Mouse (Mus musculus) CH12F3 (cell line): ENCODE measurements at regions not wholly inside any gene's neighbourhood (a gene's known extent, or its start where the extent isn't known, plus 50 kb on each side); places are given as distances from the start of the nearest gene placed in this dataset.
"Not testable (repeated sequence)": the region's sequence is repeated elsewhere in the genome, so short reads cannot be mapped to it uniquely, and the experiment has no call there.

Experiments used
- in situ Hi-C: fragments of 300-500 bp; cut with MboI; formaldehyde crosslinking; loops from 2 replicates; pipeline ENCODE4 v1.14.3; 2020; ENCODE audit warnings: low sequenced_read_pairs

- in situ Hi-C loops = loop anchor here (10.0 kb wide), 1 partner anchor 114 kb away; no protein-coding TSS in a partner anchor
These were observed 52.1 kb upstream of the Map3k1 start for GRCm38 (mm10) chr13:111860931-111861330.

DNA sequence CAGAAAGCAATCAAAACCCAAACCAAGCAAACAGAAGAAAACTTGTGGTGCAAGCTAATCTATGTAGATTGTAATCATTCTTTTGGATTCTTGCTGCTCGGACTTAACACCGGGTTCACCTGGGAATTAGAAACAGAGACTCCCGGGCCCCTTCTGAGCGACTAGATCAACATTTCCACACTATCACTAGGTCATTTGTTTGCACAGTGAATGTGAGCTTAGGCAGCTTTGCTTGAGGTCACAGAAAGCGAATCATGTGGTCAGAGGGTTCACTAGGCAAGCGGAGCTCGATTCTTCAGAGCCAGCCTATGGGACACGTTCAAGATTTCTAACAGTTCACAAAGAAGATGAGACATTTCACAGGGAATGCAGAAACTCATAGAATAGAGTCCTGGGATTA is 53.5 kb upstream of the Map3k1 start:
- in situ Hi-C loops = loop anchor here (10.0 kb wide), 1 partner anchor 112 kb away; no protein-coding TSS in a partner anchor

GRCm38 (mm10) chr13:111865956-111866355 is 57.2 kb upstream of the Map3k1 start:
- in situ Hi-C loops = loop anchor here (10.0 kb wide), 1 partner anchor 109 kb away; no protein-coding TSS in a partner anchor

GRCm38 (mm10) chr13:111867261-111867660 is 58.5 kb upstream of the Map3k1 start:
- in situ Hi-C loops = loop anchor here (10.0 kb wide), 1 partner anchor 108 kb away; no protein-coding TSS in a partner anchor

DNA sequence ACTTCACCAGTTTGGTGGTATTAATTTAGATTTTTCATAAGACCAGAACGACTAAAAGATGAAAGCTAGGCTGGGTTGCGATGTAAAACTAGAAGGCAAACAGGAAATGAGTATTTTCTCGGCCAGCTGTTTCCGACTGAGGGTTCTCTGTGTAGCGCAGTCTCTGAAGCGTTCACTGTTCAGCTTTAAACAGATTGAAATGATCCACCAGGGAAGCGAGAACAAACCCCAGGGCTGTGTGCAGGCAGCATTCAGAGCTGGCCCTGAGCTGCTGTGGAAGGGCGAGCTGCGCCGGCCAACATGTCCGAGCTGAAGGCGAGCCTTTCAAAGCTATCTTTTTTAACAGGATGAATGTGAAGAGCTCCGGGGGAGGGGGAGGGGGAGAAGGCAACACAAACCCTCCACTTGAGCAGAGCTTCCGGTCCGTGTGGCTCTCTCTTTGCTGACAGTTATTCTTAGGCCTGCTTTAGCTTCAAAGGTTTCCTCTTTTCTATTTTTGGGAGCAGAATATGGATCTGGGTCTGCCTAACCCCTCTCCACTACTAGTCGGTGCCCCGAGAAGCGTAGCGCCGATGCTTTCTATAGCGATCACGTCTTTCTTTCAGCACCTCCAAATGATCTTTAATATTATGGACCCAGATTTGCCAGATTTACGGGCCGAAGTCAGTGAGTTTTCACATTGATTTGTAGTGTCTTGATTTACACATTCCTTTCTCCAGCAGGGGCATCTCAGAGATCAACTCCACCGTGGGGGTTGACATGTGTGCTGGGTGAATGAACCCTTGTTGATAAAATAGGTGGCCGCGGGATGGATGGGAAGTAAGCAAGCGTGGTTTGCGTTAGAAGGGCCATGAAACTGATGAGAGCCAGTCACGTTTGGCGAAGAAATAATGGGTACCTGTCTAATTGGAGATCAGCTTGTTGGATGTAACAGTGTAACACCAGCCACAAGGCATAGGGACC is 59.3 kb upstream of the Map3k1 start:
- in situ Hi-C loops = loop anchor here (10.0 kb wide), 1 partner anchor 107 kb away; no protein-coding TSS in a partner anchor

DNA sequence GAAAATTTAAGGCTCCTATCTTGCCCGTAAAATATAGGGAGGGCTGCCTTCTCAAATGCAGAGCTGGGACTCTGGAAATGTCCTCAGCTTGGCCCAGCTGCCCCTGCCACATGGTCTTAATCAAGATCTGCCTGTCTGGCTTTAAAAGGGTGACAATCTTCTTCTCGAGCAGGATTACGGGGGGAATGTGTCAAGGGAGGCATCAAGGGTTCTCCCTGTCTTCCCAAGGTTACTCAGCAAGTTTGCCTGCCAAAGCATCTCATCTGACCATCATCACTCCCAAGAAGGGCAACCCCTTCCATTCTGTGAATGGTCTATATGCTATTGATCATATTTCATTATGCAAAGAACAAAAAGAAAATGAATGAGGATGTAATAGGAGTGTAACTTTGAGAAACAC is 60.2 kb upstream of the Map3k1 start:
- in situ Hi-C loops = loop anchor here (10.0 kb wide), 1 partner anchor 106 kb away; no protein-coding TSS in a partner anchor

GRCm38 (mm10) chr13:111869771-111870437 is 61.1 kb upstream of the Map3k1 start:
- in situ Hi-C loops = loop anchor here (10.0 kb wide), 1 partner anchor 105 kb away; no protein-coding TSS in a partner anchor

GRCm38 (mm10) chr13:111870505-111870904 is 61.7 kb upstream of the Map3k1 start:
- in situ Hi-C loops = no loop called here

DNA sequence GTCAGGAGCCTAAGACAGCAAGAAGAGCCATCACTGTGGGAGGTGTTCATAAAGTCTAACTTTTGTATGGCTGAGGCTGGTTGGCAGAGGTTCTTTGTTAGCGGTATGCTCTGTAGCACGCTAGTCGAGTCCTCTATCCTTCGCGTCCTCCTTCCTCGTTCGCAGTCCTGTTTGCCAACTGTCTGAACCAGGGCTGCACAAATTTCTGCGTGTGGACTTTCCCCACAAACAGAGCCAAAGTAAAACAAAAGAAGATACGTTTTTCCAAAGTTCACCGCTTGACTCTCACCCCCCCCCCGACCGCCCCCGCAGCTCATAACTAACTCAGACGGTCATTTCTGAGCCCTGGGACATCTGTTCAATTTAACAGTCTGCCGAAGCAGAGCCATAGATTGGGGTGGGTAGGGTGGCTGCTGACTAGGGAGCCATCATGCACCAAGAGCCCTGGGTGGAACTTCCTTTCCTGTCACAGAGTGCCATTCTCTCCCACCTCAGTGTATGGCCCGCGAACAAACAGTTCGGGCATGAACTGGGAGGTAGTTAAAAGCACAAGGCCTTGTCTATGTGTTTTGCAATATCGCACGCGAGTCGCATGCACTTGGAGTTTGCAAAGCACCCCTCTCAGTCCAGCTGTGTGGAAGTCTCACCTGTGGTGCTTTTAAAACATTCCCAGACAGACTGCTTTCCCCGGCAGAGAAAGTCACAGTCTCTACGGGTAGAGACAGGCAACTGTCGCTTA is 63.0 kb upstream of the Map3k1 start:
- in situ Hi-C loops = no loop called here

- in situ Hi-C loops = no loop called here
These were observed 65.5 kb upstream of the Map3k1 start for GRCm38 (mm10) chr13:111874330-111874729.

DNA sequence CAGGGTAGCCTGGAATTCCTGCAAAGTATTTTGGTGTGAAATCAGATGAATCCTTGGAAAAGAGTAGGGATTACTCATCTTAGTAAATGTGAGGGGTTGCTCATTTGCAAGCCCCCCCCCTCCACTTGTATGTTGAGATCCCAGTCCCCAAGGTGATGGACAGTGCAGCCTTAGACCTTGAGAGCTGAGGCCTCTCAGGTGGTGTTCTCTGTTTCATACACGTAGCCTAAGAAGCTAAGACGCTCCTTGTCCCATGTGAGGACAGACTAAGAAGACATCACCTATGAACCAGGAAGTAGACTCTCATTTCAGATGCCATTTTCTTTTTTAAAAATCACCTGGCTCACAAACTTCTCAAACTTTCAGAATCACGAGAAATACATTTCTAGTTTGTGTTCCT is 67.6 kb upstream of the Map3k1 start:
- in situ Hi-C loops = no loop called here

DNA sequence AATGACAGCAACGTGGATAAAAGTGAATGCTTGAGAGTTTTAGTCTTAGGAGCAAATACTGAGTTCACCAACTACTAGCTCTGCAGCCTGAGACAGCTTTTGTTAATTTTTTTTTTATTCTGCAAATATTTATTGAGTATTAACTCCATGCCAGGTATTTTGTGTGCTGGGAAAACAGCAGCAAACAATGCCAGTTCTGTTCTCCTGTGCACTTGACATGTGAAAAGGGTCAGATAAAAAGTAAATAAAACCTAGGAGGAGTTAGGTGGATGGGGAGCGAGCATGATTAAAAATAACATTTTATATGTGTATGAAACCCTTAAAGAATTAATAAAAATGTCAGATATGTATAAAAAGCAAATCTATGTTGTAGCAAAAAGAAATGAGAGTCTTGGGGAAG is 68.1 kb upstream of the Map3k1 start:
- in situ Hi-C loops = no loop called here

DNA sequence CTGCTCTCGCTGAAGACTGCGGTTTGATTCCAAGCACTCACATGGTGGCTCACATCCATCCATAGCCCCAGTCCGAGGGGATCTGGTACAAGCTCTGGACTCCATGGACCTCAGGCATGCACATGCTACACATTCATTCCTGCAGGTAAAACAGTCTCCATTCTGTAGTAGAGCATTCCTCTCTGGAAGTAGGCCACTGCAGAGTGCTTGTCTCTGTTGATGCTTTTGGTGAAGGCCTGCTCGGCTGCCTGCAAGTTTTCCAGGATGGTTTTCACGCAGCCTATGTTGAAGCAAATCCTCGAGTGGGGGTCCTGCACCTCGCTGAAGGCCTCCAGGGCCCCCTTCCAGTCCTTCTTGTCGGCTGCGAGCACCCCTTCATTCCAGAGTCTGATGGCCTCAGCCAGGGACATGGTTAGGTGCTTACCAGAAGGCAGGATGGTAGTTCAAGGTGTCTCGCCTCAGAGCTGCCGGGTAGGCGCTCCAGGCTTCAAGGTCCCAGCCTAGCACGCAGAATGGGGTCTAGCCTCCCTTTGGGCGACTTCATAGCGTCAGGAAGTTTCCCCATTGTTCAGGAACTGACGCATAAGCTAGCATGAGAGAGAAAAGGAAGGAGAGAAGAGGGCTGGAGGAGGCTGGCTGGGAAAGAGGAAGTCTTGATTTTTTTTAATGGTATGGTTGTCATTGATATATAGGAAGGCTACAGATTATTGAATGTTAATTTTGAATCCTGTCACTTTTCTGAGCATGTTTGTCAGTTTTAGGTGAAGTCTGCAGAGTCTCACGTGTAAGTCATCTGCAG is 75.2 kb upstream of the Map3k1 start:
- in situ Hi-C loops = not testable (repeated sequence)

DNA sequence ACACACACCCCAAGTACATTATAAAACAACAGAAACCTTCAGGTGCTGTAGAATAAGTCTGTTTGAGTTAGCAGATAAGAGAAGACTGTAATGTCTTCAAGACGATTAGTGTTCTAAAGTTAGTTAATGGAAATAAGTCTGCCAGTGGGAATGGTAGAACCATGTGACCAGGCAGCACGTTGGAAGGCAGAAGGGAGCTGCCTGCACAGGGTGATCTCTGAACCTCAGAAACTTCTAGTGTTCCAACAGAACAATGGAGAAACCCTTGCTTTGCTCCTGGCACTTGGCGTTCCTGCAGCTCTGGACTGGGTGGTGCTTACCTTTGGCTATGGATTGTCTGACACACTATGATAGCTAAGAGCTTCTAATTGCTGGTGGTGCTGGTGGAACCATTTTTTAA is 82.0 kb upstream of the Map3k1 start:
- in situ Hi-C loops = no loop called here

DNA sequence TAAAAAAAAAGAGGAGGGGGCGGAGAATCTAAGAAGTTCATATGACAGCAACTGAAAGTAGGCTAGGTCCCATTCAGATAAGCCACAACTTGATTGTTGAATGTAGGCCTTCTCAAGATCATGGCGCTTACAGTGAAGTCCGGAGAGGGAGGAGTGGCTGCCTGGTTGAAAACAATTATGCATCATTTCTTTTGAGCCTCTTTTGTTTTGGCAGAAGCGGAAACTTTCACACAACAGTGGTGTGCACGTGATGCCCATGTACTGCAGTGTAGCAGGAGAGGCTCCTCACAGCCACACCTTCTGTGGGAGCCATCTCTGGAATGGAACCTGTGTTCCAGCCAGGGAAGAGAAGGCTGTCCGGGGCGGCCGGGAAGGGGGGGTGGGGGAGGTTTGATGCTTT is 83.3 kb upstream of the Map3k1 start:
- in situ Hi-C loops = no loop called here

- in situ Hi-C loops = no loop called here
These were observed 84.5 kb upstream of the Map3k1 start for GRCm38 (mm10) chr13:111893221-111893713.

GRCm38 (mm10) chr13:111894804-111895478 is 86.1 kb upstream of the Map3k1 start:
- in situ Hi-C loops = no loop called here

DNA sequence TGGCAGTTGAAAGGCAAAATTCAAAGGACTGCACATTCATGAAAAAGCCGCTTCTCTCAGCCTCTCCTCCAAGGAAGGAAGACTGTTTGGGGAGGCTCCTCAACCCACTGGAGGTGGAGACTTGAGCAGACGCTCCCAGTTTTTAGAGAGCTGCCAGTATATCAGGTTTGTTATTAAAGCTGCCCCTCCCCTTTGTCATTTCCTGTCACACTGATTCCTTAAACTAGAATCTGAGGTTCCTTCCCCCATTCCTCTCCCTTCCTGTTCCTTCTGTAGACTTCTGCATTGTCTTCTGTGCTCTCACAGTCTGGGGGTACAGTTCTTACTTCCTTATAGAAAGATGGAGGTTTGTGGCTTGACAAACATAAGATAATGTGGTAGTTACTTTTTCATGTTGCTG is 87.5 kb upstream of the Map3k1 start:
- in situ Hi-C loops = no loop called here

- in situ Hi-C loops = no loop called here
These were observed 94.6 kb upstream of the Map3k1 start for GRCm38 (mm10) chr13:111903361-111903760.
